Mouse (Mus musculus): ENCODE measurements around the gene Golm1.

Gene Golm1

GRCm38 (mm10) chr13:59674761-59675150 is 855 bp downstream of the Golm1 start:
- DNase-seq = peak; percentile 30 to 48

GRCm38 (mm10) chr13:59674215-59674614 is 1.4 kb downstream of the Golm1 start:
- DNase-seq = no peak

DNA sequence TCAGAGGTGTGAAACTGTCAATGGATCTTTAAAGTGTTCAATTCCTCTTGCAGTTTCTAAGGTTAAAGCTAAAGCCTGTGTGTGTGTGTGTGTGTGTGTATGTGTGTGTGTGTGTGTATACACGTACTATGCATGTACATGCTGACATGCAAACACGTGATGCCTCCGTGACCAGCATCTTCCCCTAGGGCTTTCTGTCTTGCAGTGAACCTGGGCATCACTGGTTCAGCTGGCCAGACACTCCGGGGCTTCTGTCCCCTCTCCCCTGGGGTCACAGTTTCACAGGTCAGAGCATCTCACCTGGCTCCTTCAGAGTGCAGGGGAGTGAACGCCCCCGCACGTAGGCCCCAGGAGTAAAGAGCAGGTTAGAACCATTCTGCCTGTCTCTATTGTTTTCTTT is 2.0 kb downstream of the Golm1 start:
- no peak for DNase-seq

- no peak for DNase-seq
These were observed 3.4 kb downstream of the Golm1 start for GRCm38 (mm10) chr13:59672248-59672647.

DNA sequence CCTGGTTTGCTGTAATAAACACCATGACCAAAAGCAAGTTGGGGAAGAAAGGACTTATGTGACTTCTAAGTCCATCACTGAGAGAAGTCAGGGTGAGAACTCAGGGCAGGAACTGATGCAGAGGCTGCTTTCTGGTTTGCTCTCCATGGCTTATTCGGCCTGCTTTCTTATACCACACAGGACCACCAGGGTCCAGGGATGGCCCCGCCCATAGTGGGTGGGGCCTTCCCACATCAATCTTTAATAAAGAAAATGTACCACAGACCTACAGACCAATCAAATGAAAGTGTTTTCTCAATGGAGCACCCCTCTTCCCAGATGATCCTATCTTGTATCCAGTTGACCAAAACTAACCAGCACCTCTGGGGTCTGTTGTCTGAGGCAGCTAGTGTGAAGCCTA is 4.1 kb downstream of the Golm1 start:
- DNase-seq = no peak

DNA sequence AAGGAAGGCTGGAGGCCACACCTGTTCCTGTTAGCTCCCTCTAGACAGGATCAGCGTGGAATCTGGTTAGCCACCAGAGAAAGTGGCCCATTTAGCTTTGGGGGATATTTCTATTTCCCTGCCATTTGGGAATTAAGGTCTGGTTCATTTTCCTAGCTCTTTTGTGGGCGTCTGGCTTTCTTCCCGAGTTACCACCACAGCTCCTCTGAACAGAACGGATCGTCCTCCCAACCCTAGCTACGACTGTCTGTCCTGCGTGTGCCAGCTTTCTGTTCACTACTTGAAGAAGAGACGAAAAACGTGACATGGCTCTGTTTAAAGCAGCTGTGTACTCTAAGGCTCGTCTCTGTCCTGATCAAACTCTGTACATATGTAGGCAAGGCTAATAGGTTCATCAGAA is 5.7 kb downstream of the Golm1 start:
- DNase-seq = no peak

- no peak for DNase-seq
These were observed 7.0 kb downstream of the Golm1 start for GRCm38 (mm10) chr13:59668501-59669093.

DNA sequence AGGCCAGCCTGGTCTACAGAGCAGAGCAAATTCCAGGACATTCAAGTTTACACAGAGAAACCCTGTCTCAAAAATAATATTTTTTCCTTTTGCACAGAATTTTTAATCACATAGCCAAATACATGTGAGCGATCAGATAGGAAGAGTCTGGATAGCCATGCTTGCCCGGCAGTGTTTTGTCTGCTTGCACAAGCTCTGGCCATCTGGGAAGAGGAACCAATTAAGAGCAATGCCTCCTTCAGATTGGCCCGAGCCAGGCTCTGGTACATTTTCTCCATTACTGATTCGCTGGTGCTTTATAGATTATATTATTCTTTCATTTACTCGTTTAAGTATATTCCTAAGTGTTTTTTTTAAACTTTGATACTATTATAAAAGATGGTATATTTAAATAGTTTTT is 7.8 kb downstream of the Golm1 start:
- DNase-seq = no peak

- no peak for DNase-seq
These were observed 11.5 kb downstream of the Golm1 start for GRCm38 (mm10) chr13:59663939-59664712.

GRCm38 (mm10) chr13:59661966-59662365 is 13.6 kb downstream of the Golm1 start:
- no peak for DNase-seq

- no peak for DNase-seq
These were observed 14.2 kb downstream of the Golm1 start for GRCm38 (mm10) chr13:59661387-59661786.

- no peak for DNase-seq
These were observed 15.2 kb downstream of the Golm1 start for GRCm38 (mm10) chr13:59660371-59660770.

GRCm38 (mm10) chr13:59657781-59658180 is 17.8 kb downstream of the Golm1 start:
- no peak for DNase-seq

DNA sequence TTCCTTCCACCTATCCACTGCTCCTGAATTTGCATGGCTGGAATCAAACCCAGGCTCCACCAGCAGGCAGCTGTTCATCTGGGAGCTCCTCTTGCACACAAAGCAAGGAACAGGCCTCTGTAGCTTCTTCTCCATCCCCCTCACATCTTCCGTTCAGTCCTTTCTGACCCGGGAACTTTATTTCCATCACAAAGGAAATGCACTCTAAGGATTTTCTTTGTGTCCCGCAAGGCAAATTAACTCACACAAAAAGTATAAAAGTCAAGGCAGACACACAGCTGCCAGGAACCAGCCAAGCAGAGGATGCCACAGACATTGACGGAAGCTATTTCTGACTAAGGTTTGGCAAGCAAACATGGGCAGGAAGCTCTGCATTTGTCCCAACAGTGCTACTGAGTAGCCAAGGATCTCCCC is 18.6 kb downstream of the Golm1 start:
- DNase-seq = no peak

DNA sequence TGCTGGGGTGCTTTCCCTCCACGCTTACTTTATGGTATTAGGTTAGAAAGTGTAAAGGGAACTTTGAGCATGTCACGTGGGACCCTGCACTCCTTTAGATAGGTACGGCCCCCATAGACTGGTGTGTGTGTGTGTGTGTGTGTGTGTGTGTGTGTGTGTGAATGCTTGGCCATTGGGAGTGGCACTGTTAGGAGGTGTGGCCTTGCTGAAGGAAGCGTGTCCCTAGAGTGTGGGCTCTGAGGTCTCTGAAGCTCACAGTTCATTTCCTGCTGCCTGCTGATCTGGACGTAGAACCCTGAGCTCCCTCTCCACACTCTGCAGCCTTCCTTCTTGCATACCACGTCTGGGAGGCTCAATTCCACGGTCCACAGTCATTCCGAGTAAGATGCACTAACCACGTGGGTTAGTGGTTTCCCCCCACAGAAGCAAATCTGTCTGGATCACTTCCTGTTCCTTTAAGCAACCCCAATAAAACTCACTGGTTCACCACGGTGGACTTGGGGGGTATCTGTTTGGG is 19.2 kb downstream of the Golm1 start:
- no peak for DNase-seq

- DNase-seq = no peak
These were observed 19.8 kb downstream of the Golm1 start for GRCm38 (mm10) chr13:59655718-59656315.

GRCm38 (mm10) chr13:59654465-59654864 is 21.1 kb downstream of the Golm1 start:
- no peak for DNase-seq

DNA sequence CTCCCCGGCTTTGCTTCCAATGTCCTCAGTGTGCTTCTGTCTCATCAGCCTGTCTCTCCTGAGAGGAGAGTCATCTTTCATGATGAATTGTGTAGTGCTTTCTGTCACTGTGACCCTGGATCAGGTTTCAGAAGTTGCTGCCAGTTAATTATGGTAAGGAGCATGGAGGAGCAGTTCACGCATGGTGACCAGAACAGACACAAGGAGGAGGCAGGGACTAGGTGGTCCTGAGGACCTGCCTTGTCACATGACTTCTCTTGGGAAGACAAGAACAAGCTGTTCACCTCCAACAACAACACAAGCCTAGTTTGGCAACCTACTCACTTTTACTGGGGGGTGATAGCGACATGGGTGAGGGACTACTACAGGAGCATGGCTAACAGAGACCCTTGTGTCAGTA is 22.5 kb downstream of the Golm1 start:
- no peak for DNase-seq

DNA sequence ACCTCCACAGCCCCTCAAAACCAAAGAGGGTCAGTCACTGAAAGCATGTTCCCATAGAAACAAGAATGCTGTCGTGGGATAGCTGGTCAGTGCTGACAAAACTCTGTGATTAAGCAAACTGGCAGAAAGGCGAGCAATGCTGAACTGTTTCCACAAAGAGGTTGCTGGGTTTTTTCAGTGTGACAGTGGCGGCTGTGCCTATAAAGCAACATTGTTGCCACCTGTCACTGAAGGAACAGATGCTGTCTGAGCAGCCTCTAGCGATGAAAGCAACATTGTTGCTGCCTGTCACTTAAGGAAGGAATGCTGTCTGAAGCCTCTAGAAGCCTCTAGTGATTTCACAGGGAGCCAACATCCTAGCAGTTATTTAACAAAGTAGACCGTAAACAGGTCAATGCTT is 23.0 kb downstream of the Golm1 start:
- no peak for DNase-seq

DNA sequence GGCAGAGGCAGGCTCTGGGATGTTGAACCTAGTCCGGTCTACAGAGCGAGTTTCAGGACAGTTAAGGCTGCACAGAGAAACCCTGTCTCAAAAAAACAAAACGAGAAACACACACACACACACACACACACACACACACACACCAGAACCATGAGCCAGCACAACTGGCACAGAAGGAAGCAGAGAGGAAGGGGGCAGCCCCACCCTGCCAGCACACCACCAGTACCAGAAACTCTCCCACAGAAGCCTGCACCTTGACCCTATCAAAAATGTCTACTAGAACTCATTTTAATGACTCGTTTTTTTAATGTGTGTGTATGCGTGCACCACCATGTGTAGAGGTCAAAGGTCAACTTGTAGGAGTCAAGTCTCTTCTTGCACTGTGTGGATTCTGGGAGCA is 25.8 kb downstream of the Golm1 start:
- DNase-seq = no peak

- no peak for DNase-seq
These were observed 27.0 kb downstream of the Golm1 start for GRCm38 (mm10) chr13:59648598-59648997.

DNA sequence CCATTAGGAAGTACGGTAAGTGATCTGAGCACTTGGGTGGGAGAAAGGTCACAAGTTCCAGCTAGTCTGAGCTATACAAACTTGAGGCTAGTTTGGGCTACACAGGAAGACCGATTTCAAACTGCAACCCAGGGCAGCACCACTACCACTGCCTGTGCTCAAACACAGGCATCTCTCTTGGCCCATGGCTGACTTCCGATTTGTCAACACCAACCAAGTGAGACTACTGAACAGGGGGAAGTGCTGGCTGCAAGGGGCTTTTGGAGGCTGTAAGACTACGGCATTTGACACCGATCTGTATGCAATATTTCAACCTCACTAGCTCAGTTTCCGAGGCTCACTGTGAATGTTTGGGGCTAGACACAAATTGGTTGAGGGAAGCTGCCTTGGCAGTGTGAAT is 28.1 kb downstream of the Golm1 start:
- DNase-seq = no peak

- DNase-seq = peak; percentile 55 to 73
These were observed 28.9 kb downstream of the Golm1 start for GRCm38 (mm10) chr13:59646674-59647244.

DNA sequence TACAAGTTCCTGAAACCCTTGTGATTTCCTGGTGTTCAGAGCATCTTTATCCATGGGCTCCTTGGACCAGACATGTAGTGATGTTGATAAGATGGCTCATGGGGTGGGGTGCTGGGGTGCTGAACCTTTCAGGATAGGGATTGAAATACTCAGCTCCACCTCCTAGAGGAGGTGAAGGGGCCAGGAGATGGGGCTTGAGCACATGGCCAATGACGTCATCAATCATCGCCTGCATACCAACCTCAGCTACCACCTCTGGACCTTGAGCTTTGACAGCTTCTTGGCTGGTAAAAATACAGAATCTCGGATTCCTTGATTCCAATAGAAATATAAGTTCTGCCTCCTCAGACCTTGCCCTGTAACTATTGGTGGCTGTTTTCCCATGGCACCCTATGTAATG is 30.1 kb downstream of the Golm1 start:
- no peak for DNase-seq
